In genomic region chr1:116283968-116284367, GRCm38 (mm10) we compare ENCODE assay signal across 20 mouse cellular contexts.
DNase-seq lines count a peak whose midpoint lies in the region; ATAC-seq and TF ChIP-seq lines count a peak whose summit lies in the region.
"Had no signal": no experiment of that assay in that cellular context is flagged by ENCODE, and none has a peak within 500 bp of the region (broad histone marks: within the 10 kb centered on the region; RNA-seq: fewer than 3 reads in every experiment).

No protein-coding gene starts in this region.

- H3K36me3 ChIP-seq in embryonic facial prominence, embryonic 14.5 days (ENCODE audit: control insufficient read depth, insufficient read depth, low read length), result no peaks in the 10 kb centered on the region
- no peaks in the 10 kb centered on the region for H3K36me3 ChIP-seq in embryonic facial prominence, embryonic 10.5 days (replicated peaks)
- H3K36me3 ChIP-seq in kidney, postnatal 0 days (ENCODE audit: insufficient read depth, low read length), result no peaks in the 10 kb centered on the region
- no peaks in the 10 kb centered on the region for H3K36me3 ChIP-seq in myocyte (ENCODE audit: control insufficient read depth, insufficient read depth)
- H3K36me3 ChIP-seq: embryonic facial prominence, embryonic 12.5 days; forebrain, embryonic 12.5 days; heart, embryonic 12.5 days; hindbrain, embryonic 10.5 days; hindbrain, embryonic 15.5 days had no signal

- H3K4me3 ChIP-seq in embryonic facial prominence, embryonic 14.5 days (ENCODE audit: low read depth, low read length), result no peak overlapping the region
- no peak overlapping the region for H3K4me3 ChIP-seq in embryonic facial prominence, embryonic 10.5 days
- no peak overlapping the region for H3K4me3 ChIP-seq in kidney, postnatal 0 days (replicated peaks; ENCODE audit: low read depth, low read length)
- no peak overlapping the region for H3K4me3 ChIP-seq in myocyte
- H3K4me3 ChIP-seq: embryonic facial prominence, embryonic 12.5 days; forebrain, embryonic 12.5 days; heart, embryonic 12.5 days; hindbrain, embryonic 10.5 days; hindbrain, embryonic 15.5 days had no signal

- TF ChIP-seq POLR2A in myocyte (IDR thresholded peaks at IDR 0.05; ENCODE audit: insufficient read length, low read depth), result no peak

- no peak for TF ChIP-seq CTCF in kidney, postnatal 0 days (IDR thresholded peaks at IDR 0.05; ENCODE audit: low read depth)

- no peak overlapping the region for H3K9ac ChIP-seq in embryonic facial prominence, embryonic 14.5 days (ENCODE audit: low read depth, low read length)
- no peak overlapping the region for H3K9ac ChIP-seq in kidney, postnatal 0 days (ENCODE audit: low read depth, low read length)
- H3K9ac ChIP-seq: embryonic facial prominence, embryonic 12.5 days; forebrain, embryonic 12.5 days; forebrain, postnatal 0 days; heart, embryonic 12.5 days; hindbrain, embryonic 15.5 days had no signal

- H3ac ChIP-seq in myocyte (ENCODE audit: control insufficient read depth, insufficient read length), result no peak overlapping the region

- H3K27ac ChIP-seq in embryonic facial prominence, embryonic 14.5 days (replicated peaks; ENCODE audit: low read depth, low read length), result no peak overlapping the region
- H3K27ac ChIP-seq in embryonic facial prominence, embryonic 10.5 days (replicated peaks), result no peak overlapping the region
- no peak overlapping the region for H3K27ac ChIP-seq in kidney, postnatal 0 days
- H3K27ac ChIP-seq: embryonic facial prominence, embryonic 12.5 days; forebrain, embryonic 12.5 days; hindbrain, embryonic 10.5 days; hindbrain, embryonic 15.5 days had no signal

- peak; percentile 22 for DNase-seq in embryonic facial prominence, embryonic 14.5 days (ENCODE audit: low spot score)
- DNase-seq in embryonic facial prominence, embryonic 10.5 days (ENCODE audit: low spot score), result no peak
- DNase-seq in kidney, postnatal 0 days (ENCODE audit: low spot score), result peak; percentile 6
- DNase-seq in kidney, postnatal 14 days, result no peak
- DNase-seq in Muller cell, postnatal 12 days (ENCODE audit: inconsistent ontology term), result peak; percentile 83
- DNase-seq in heart, adult 11 months, result no peak
- DNase-seq: adrenal gland, postnatal 10 days; cerebellum, adult 11-12 months; cerebellum, adult 9-11 months; cerebellum, postnatal 36 days; forebrain, postnatal 0 days; gastrocnemius, postnatal 14 days had no signal

- no peaks in the 10 kb centered on the region for H3K9me3 ChIP-seq in embryonic facial prominence, embryonic 14.5 days (ENCODE audit: control insufficient read depth, low read length)
- H3K9me3 ChIP-seq in embryonic facial prominence, embryonic 10.5 days, result no peaks in the 10 kb centered on the region
- H3K9me3 ChIP-seq in kidney, postnatal 0 days (replicated peaks; ENCODE audit: low read length), result no peaks in the 10 kb centered on the region
- H3K9me3 ChIP-seq: embryonic facial prominence, embryonic 12.5 days; forebrain, embryonic 12.5 days; heart, embryonic 12.5 days; hindbrain, embryonic 10.5 days; hindbrain, embryonic 15.5 days had no signal

- H3K27me3 ChIP-seq in embryonic facial prominence, embryonic 14.5 days (replicated peaks; ENCODE audit: control insufficient read depth, insufficient read depth, low read length), result no peaks in the 10 kb centered on the region
- H3K27me3 ChIP-seq in embryonic facial prominence, embryonic 10.5 days (replicated peaks; ENCODE audit: low read depth, poor library complexity, severe bottlenecking), result no peaks in the 10 kb centered on the region
- H3K27me3 ChIP-seq in kidney, postnatal 0 days (ENCODE audit: insufficient read depth, low read length), result no peaks in the 10 kb centered on the region
- no peaks in the 10 kb centered on the region for H3K27me3 ChIP-seq in myocyte (ENCODE audit: control insufficient read depth, insufficient read depth, insufficient read length)
- H3K27me3 ChIP-seq: CH12.LX; embryonic facial prominence, embryonic 12.5 days; forebrain, embryonic 12.5 days; heart, embryonic 12.5 days; hindbrain, embryonic 15.5 days had no signal

- no peak for ATAC-seq in embryonic facial prominence, embryonic 14.5 days (ENCODE audit: low read depth)
- ATAC-seq in kidney, postnatal 0 days (replicated peaks; ENCODE audit: low FRiP score, low read depth), result no peak
- ATAC-seq: forebrain, postnatal 0 days; inflammation-experienced regulatory T-cells, adult 6 months had no signal

- WGBS in embryonic facial prominence, embryonic 14.5 days, result 43% methylated on average over 1 of the region's 1 CpGs
- 56% methylated on average over 1 of the region's 1 CpGs for WGBS in embryonic facial prominence, embryonic 10.5 days
- 30% methylated on average over 1 of the region's 1 CpGs for WGBS in kidney, postnatal 0 days

- no peaks in the 10 kb centered on the region for H3K79me2 ChIP-seq in myocyte (ENCODE audit: control insufficient read depth, insufficient read depth)

- no peaks in the 10 kb centered on the region for H3K4me1 ChIP-seq in embryonic facial prominence, embryonic 14.5 days (ENCODE audit: control insufficient read depth, insufficient read depth, low read length)
- no peaks in the 10 kb centered on the region for H3K4me1 ChIP-seq in embryonic facial prominence, embryonic 10.5 days
- no peaks in the 10 kb centered on the region for H3K4me1 ChIP-seq in kidney, postnatal 0 days (replicated peaks; ENCODE audit: insufficient read depth, low read length)
- H3K4me1 ChIP-seq: embryonic facial prominence, embryonic 12.5 days; forebrain, embryonic 12.5 days; heart, embryonic 12.5 days; hindbrain, embryonic 15.5 days had no signal

- no peak overlapping the region for H3K4me2 ChIP-seq in embryonic facial prominence, embryonic 14.5 days (ENCODE audit: low read depth, low read length)
- no peak overlapping the region for H3K4me2 ChIP-seq in kidney, postnatal 0 days (ENCODE audit: low read length)
- peak overlapping the region; percentile 38 for H3K4me2 ChIP-seq in myocyte (ENCODE audit: low read depth)
- H3K4me2 ChIP-seq: embryonic facial prominence, embryonic 12.5 days; forebrain, embryonic 12.5 days; heart, embryonic 12.5 days; hindbrain, embryonic 15.5 days had no signal

TF ChIP-seq in myocyte, 11 proteins besides CTCF, POLR2A, EP300 and RAD21:
- no peak for TF ChIP-seq USF1 (IDR thresholded peaks at IDR 0.05; ENCODE audit: low read depth)
- no peak for TF ChIP-seq E2F4 (IDR thresholded peaks at IDR 0.05; ENCODE audit: insufficient read depth)
- peak; percentile 27 for TF ChIP-seq TCF3 (IDR thresholded peaks at IDR 0.05; ENCODE audit: insufficient read length, low read depth)
- TF ChIP-seq REST (IDR thresholded peaks at IDR 0.05; ENCODE audit: insufficient read depth, insufficient read length), result no peak
- no peak for TF ChIP-seq CEBPB (IDR thresholded peaks at IDR 0.05; ENCODE audit: insufficient read depth, poor library complexity, severe bottlenecking)
- TF ChIP-seq TCF12 (IDR thresholded peaks at IDR 0.05; ENCODE audit: insufficient read depth, poor library complexity, severe bottlenecking), result no peak
- TF ChIP-seq MYOG (IDR thresholded peaks at IDR 0.05; ENCODE audit: control insufficient read depth in 1 of 3, insufficient read depth in 1 of 3, insufficient read length in 2 of 3, low read depth in 2 of 3), result peak in 1 of 3 experiments; percentile 66
- no peak for TF ChIP-seq MAX (IDR thresholded peaks at IDR 0.05; ENCODE audit: low read depth)
- TF ChIP-seq MYOD1 (IDR thresholded peaks at IDR 0.05; ENCODE audit: control insufficient read depth in 1 of 3, insufficient read length in 2 of 3, low read depth in 2 of 3), result peak in 1 of 3 experiments; percentile 54
- no peak for TF ChIP-seq POLR2AphosphoS2 (IDR thresholded peaks at IDR 0.05; ENCODE audit: insufficient read length, low read depth)
- TF ChIP-seq SRF (IDR thresholded peaks at IDR 0.05; ENCODE audit: control insufficient read depth, insufficient read length, low read depth), result no peak

Comparison
In these comparisons a context has a peak if more than half of its experiments do, and no peak if none do; other contexts are left out.
1. DNase-seq: peak in embryonic facial prominence, embryonic 14.5 days (single experiment), kidney, postnatal 0 days (single experiment) and Muller cell, postnatal 12 days (single experiment); none in embryonic facial prominence, embryonic 10.5 days (single experiment), kidney, postnatal 14 days (single experiment) and heart, adult 11 months (single experiment).